Comparison of ENCODE assay signal across 22 mouse cellular contexts in the genomic region with DNA sequence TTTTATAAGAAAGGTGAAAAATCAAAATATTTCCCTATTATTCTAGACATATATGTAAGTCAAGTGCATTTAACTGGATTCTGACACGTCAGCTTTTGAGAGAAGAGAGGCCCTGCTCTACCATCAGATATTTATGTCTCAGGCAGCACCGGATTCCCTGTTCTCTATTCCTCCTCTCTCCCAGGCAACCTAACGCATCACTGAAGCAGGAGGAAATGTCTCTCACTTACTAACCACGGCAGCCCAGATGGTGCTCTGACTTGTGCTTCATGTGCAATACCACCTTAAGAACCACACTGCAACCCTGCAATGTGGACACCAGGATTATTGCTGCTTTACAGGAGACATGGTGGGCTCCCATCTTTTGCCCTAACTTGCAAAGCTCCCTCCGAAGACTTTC. TPM values are rescaled to one million over a fixed set of nuclear protein-coding genes. Genes with fewer than 3 reads are reported as not detected.
DNase-seq lines count a peak whose midpoint lies in the region; ATAC-seq lines count a peak whose summit lies in the region.
"Had no signal": no experiment of that assay in that cellular context is flagged by ENCODE, and none has a peak within 500 bp of the region (broad histone marks: within the 10 kb centered on the region; RNA-seq: fewer than 3 reads in every experiment).

No protein-coding gene starts in this region.

- DNase-seq in frontal cortex, postnatal 10 days (ENCODE audit: low spot score in 2 of 2), result no peak
- DNase-seq in left cerebral cortex, postnatal 25 days (ENCODE audit: low spot score in 2 of 2), result peak; percentile 27 to 59
- no peak for DNase-seq in left cerebral cortex, adult 9 months (ENCODE audit: low spot score in 2 of 2)
- peak; percentile 36 to 38 for DNase-seq in right cerebral cortex, adult 2 months (ENCODE audit: low spot score in 2 of 2)
- DNase-seq in right cerebral cortex, postnatal 25 days, result no peak
- DNase-seq: adrenal gland, adult 8-10 months; adrenal gland, postnatal 14 days; adrenal gland, postnatal 36 days; B cell, adult 2 months; cerebellum, adult 11 months; cerebellum, adult 18-20 months; cerebellum, adult 8-10 months; cerebellum, adult 9-11 months; cerebellum, postnatal 14 days; cerebellum, postnatal 36 days; embryo, embryonic 11 days had no signal

- ATAC-seq in frontal cortex, adult (ENCODE audit: low TSS enrichment), result peak; percentile 82
- ATAC-seq: activated CD4-positive, CD25-positive, alpha-beta regulatory T cell, adult 4 months; CD4-positive, CD25-positive, alpha-beta regulatory T cell, adult 4 months; forebrain, embryonic 14.5 days; forebrain, embryonic 16.5 days; Patski had no signal

- intact Hi-C loops in left cerebral cortex, postnatal 25 days (cut with DNase I), result no loop called here

RNA-seq across cellular contexts. Expression of gene Map2k5, which starts 18.7 kb away (rescaled TPM):
- total RNA-seq in left cerebral cortex, postnatal 25 days (2021), result 10 to 100 TPM; 29.8 to 30.6 TPM

RNA-seq across cellular contexts. Expression of gene 2300009A05Rik, which starts 40.0 kb away (rescaled TPM):
- 10 to 100 TPM; 23.3 to 26.6 TPM for total RNA-seq in left cerebral cortex, postnatal 25 days (2021)

Comparison
In these comparisons a context has a peak if more than half of its experiments do, and no peak if none do; other contexts are left out.
1. DNase-seq: peak in left cerebral cortex, postnatal 25 days (2 of 2) and right cerebral cortex, adult 2 months (2 of 2); none in frontal cortex, postnatal 10 days (0 of 2), left cerebral cortex, adult 9 months (0 of 2) and right cerebral cortex, postnatal 25 days (single experiment).